ENCODE assay signal across 17 mouse cellular contexts in genomic region chr5:28368056-28368455, GRCm38 (mm10). TPM values are rescaled to one million over a fixed set of nuclear protein-coding genes. Genes with fewer than 3 reads are reported as not detected.
DNase-seq lines count a peak whose midpoint lies in the region; ATAC-seq and TF ChIP-seq lines count a peak whose summit lies in the region.
"Had no signal": no experiment of that assay in that cellular context is flagged by ENCODE, and none has a peak within 500 bp of the region (broad histone marks: within the 10 kb centered on the region; RNA-seq: fewer than 3 reads in every experiment).

No protein-coding gene starts in this region.

- H3K36me3 ChIP-seq in embryonic facial prominence, embryonic 13.5 days = peaks cover 65% of the 10 kb centered on the region
- H3K36me3 ChIP-seq in embryonic facial prominence, embryonic 10.5 days (replicated peaks) = peaks cover 89% of the 10 kb centered on the region
- peaks cover 22% of the 10 kb centered on the region; the same call in 1 of the 2 replicates for H3K36me3 ChIP-seq in lung, postnatal 0 days (ENCODE audit: insufficient read depth, low read length)
- peaks cover 45% of the 10 kb centered on the region for H3K36me3 ChIP-seq in hindbrain, embryonic 15.5 days
- peaks cover 33% of the 10 kb centered on the region for H3K36me3 ChIP-seq in neural tube, embryonic 15.5 days

- no peak for ATAC-seq in embryonic facial prominence, embryonic 13.5 days (ENCODE audit: insufficient number of reproducible peaks, insufficient read depth, low FRiP score, low TSS enrichment, low read depth)
- no peak for ATAC-seq in lung, postnatal 0 days
- ATAC-seq in hindbrain, embryonic 15.5 days (ENCODE audit: low FRiP score, low read depth) = peak; percentile 76
- no peak for ATAC-seq in neural tube, embryonic 15.5 days (ENCODE audit: low FRiP score)

- no peak for TF ChIP-seq CTCF in lung, postnatal 0 days (IDR thresholded peaks at IDR 0.05)

- H3K4me3 ChIP-seq in embryonic facial prominence, embryonic 13.5 days = no peak overlapping the region
- no peak overlapping the region for H3K4me3 ChIP-seq in embryonic facial prominence, embryonic 10.5 days
- H3K4me3 ChIP-seq in lung, postnatal 0 days (ENCODE audit: low read depth, low read length) = no peak overlapping the region
- no peak overlapping the region for H3K4me3 ChIP-seq in hindbrain, embryonic 15.5 days
- no peak overlapping the region for H3K4me3 ChIP-seq in neural tube, embryonic 15.5 days (replicated peaks)
- H3K4me3 ChIP-seq: limb, embryonic 12.5 days had no signal

- H3K4me1 ChIP-seq in embryonic facial prominence, embryonic 13.5 days = 0 out of 2 replicates have a peak, but pooled peaks cover 2% of the 10 kb centered on the region
- no peaks in the 10 kb centered on the region for H3K4me1 ChIP-seq in embryonic facial prominence, embryonic 10.5 days
- no peaks in the 10 kb centered on the region for H3K4me1 ChIP-seq in lung, postnatal 0 days (ENCODE audit: insufficient read depth, low read depth, low read length)
- no peaks in the 10 kb centered on the region; the same call in 1 of the 2 replicates for H3K4me1 ChIP-seq in hindbrain, embryonic 15.5 days (replicated peaks)
- H3K4me1 ChIP-seq in neural tube, embryonic 15.5 days = peaks cover 3% of the 10 kb centered on the region; the same call in 1 of the 2 replicates
- H3K4me1 ChIP-seq: limb, embryonic 12.5 days had no signal

- no peak overlapping the region for H3K9ac ChIP-seq in embryonic facial prominence, embryonic 13.5 days
- H3K9ac ChIP-seq in lung, postnatal 0 days (replicated peaks; ENCODE audit: low read depth) = no peak overlapping the region
- H3K9ac ChIP-seq in hindbrain, embryonic 15.5 days = no peak overlapping the region
- no peak overlapping the region for H3K9ac ChIP-seq in neural tube, embryonic 15.5 days (replicated peaks)
- H3K9ac ChIP-seq: limb, embryonic 12.5 days had no signal

- no peaks in the 10 kb centered on the region for H3K9me3 ChIP-seq in embryonic facial prominence, embryonic 13.5 days
- no peaks in the 10 kb centered on the region for H3K9me3 ChIP-seq in embryonic facial prominence, embryonic 10.5 days
- no peaks in the 10 kb centered on the region for H3K9me3 ChIP-seq in lung, postnatal 0 days (ENCODE audit: low read length)
- H3K9me3 ChIP-seq in hindbrain, embryonic 15.5 days = no peaks in the 10 kb centered on the region
- H3K9me3 ChIP-seq in neural tube, embryonic 15.5 days (replicated peaks) = no peaks in the 10 kb centered on the region
- H3K9me3 ChIP-seq: limb, embryonic 12.5 days had no signal

- 38% methylated on average over 2 of the region's 2 CpGs for WGBS in embryonic facial prominence, embryonic 13.5 days
- 92% methylated on average over 2 of the region's 2 CpGs for WGBS in embryonic facial prominence, embryonic 10.5 days
- 17% methylated on average over 2 of the region's 2 CpGs for WGBS in lung, postnatal 0 days
- WGBS in hindbrain, embryonic 15.5 days = 32% methylated on average over 2 of the region's 2 CpGs
- WGBS in neural tube, embryonic 15.5 days = 41% methylated on average over 2 of the region's 2 CpGs

- no peak for TF ChIP-seq EP300 in lung, postnatal 0 days (IDR thresholded peaks at IDR 0.05)

- H3K27ac ChIP-seq in embryonic facial prominence, embryonic 13.5 days = peak overlapping the region; percentile 45
- no peak overlapping the region for H3K27ac ChIP-seq in embryonic facial prominence, embryonic 10.5 days (replicated peaks)
- no peak overlapping the region for H3K27ac ChIP-seq in lung, postnatal 0 days (ENCODE audit: low read length)
- H3K27ac ChIP-seq in hindbrain, embryonic 15.5 days (replicated peaks) = peak overlapping the region; percentile 31; the same call in 1 of the 2 replicates
- H3K27ac ChIP-seq in neural tube, embryonic 15.5 days (replicated peaks) = 0 out of 2 replicates have a peak overlapping the region, but pooled peaks have one; percentile 46
- H3K27ac ChIP-seq: limb, embryonic 12.5 days had no signal

- no peak for DNase-seq in embryonic facial prominence, embryonic 10.5 days (ENCODE audit: low spot score)
- peak; percentile 15 for DNase-seq in lung, postnatal 0 days (ENCODE audit: low spot score)
- no peak for DNase-seq in lung, postnatal 25 days (ENCODE audit: low spot score)
- no peak for DNase-seq in right cerebral cortex, postnatal 25 days
- no peak for DNase-seq in spleen, postnatal 10 days (ENCODE audit: low spot score in 2 of 2)
- DNase-seq: adrenal gland, adult 8-10 months; B cell, adult 2 months; embryo, embryonic 11 days; heart, postnatal 10 days; kidney, adult 18-20 months; kidney, postnatal 4 days; layer of hippocampus, postnatal 36 days; thymus, adult 18-20 months had no signal

- H3K27me3 ChIP-seq in embryonic facial prominence, embryonic 13.5 days = no peaks in the 10 kb centered on the region
- no peaks in the 10 kb centered on the region for H3K27me3 ChIP-seq in embryonic facial prominence, embryonic 10.5 days (replicated peaks; ENCODE audit: low read depth, poor library complexity, severe bottlenecking)
- H3K27me3 ChIP-seq in lung, postnatal 0 days (replicated peaks; ENCODE audit: insufficient read depth, low read length) = no peaks in the 10 kb centered on the region
- H3K27me3 ChIP-seq in hindbrain, embryonic 15.5 days = no peaks in the 10 kb centered on the region
- H3K27me3 ChIP-seq in neural tube, embryonic 15.5 days (replicated peaks) = no peaks in the 10 kb centered on the region
- H3K27me3 ChIP-seq: limb, embryonic 12.5 days had no signal

- no peak overlapping the region for H3K4me2 ChIP-seq in embryonic facial prominence, embryonic 13.5 days
- H3K4me2 ChIP-seq in lung, postnatal 0 days (replicated peaks; ENCODE audit: low read depth, low read length) = no peak overlapping the region
- no peak overlapping the region for H3K4me2 ChIP-seq in hindbrain, embryonic 15.5 days
- no peak overlapping the region for H3K4me2 ChIP-seq in neural tube, embryonic 15.5 days
- H3K4me2 ChIP-seq: limb, embryonic 12.5 days had no signal

RNA-seq across cellular contexts. Expression of gene Rbm33, which starts 51.1 kb away (rescaled TPM):
- polyA plus RNA-seq in embryonic facial prominence, embryonic 13.5 days (2015; fragmentation: Nextera tagmentation; extraction: Ambion mirVana) = 14.1 and 15.2 TPM in 2 replicates
- 13.9 and 14.7 TPM in 2 replicates for polyA plus RNA-seq in embryonic facial prominence, embryonic 10.5 days (2016; fragmentation: Nextera tagmentation; extraction: Ambion mirVana)
- 7.4 and 8.6 TPM in 2 replicates for polyA plus RNA-seq in lung, postnatal 0 days (2015; fragmentation: Nextera tagmentation; extraction: Ambion mirVana)
- 14.1 and 15.9 TPM in 2 replicates for polyA plus RNA-seq in hindbrain, embryonic 15.5 days (2015; fragmentation: Nextera tagmentation; extraction: Ambion mirVana)
- polyA plus RNA-seq in neural tube, embryonic 15.5 days (2015; fragmentation: Nextera tagmentation; extraction: Ambion mirVana) = 12.1 and 12.3 TPM in 2 replicates

Comparison
In these comparisons a context has a peak if more than half of its experiments do, and no peak if none do; other contexts are left out.
1. H3K27ac ChIP-seq: peak in embryonic facial prominence, embryonic 13.5 days (single experiment), hindbrain, embryonic 15.5 days (single experiment) and neural tube, embryonic 15.5 days (single experiment); none in embryonic facial prominence, embryonic 10.5 days (single experiment) and lung, postnatal 0 days (single experiment).